Mouse (Mus musculus) bone marrow macrophage, adult 2 months (primary cell): ENCODE data around the gene Lrrc74b.

Experiments used
- CTCF ChIP-seq: IDR thresholded peaks from 2 replicates; pipeline ENCODE4 v1.5.1; 2012; ENCODE audit warnings: low read depth, mild to moderate bottlenecking, low read length, moderate library complexity
- POLR2A ChIP-seq: IDR thresholded peaks from 2 replicates; pipeline ENCODE4 v1.6.1; 2012; ENCODE audit warnings: mild to moderate bottlenecking, low read depth, low read length, borderline replicate concordance

GRCm38 (mm10) chr16:17558811-17559210, 2.2 kb downstream of the Lrrc74b start:
- no peak for TF ChIP-seq CTCF
- TF ChIP-seq POLR2A: no peak
